Comparison of ENCODE assay signal across 12 mouse cellular contexts in genomic region chr7:80446221-80446878, GRCm38 (mm10). TPM values are rescaled to one million over a fixed set of nuclear protein-coding genes. Genes with fewer than 3 reads are reported as not detected.
DNase-seq lines count a peak whose midpoint lies in the region; ATAC-seq lines count a peak whose summit lies in the region.
"Had no signal": no experiment of that assay in that cellular context is flagged by ENCODE, and none has a peak within 500 bp of the region (broad histone marks: within the 10 kb centered on the region; RNA-seq: fewer than 3 reads in every experiment).

No protein-coding gene starts in this region.

- no peak overlapping the region for H3K4me3 ChIP-seq in heart, embryonic 12.5 days
- H3K4me3 ChIP-seq in limb, embryonic 10.5 days, result no peak overlapping the region
- H3K4me3 ChIP-seq in hindbrain, embryonic 14.5 days (replicated peaks; ENCODE audit: low read length), result no peak overlapping the region
- H3K4me3 ChIP-seq: hindbrain, embryonic 15.5 days; midbrain, embryonic 10.5 days had no signal

- intact Hi-C loops in heart, postnatal 36 days (cut with DNase I), result no loop called here

- H3K27ac ChIP-seq in heart, embryonic 12.5 days (ENCODE audit: poor library complexity, severe bottlenecking), result peak overlapping the region; percentile 96
- H3K27ac ChIP-seq in limb, embryonic 10.5 days, result peak overlapping the region; percentile 84
- no peak overlapping the region for H3K27ac ChIP-seq in hindbrain, embryonic 14.5 days
- H3K27ac ChIP-seq: hindbrain, embryonic 15.5 days; midbrain, embryonic 10.5 days had no signal

- peaks cover 77% of the 10 kb centered on the region for H3K4me1 ChIP-seq in heart, embryonic 12.5 days (replicated peaks)
- peaks cover 56% of the 10 kb centered on the region for H3K4me1 ChIP-seq in limb, embryonic 10.5 days
- H3K4me1 ChIP-seq in hindbrain, embryonic 14.5 days (replicated peaks; ENCODE audit: control insufficient read depth, insufficient read depth, low read length), result no peaks in the 10 kb centered on the region

- no peak for ATAC-seq in heart, embryonic 12.5 days (ENCODE audit: insufficient number of reproducible peaks, low FRiP score)
- ATAC-seq in hindbrain, embryonic 14.5 days (ENCODE audit: low FRiP score), result no peak
- ATAC-seq: forebrain, embryonic 14.5 days had no signal

- H3K27me3 ChIP-seq in heart, embryonic 12.5 days (replicated peaks), result no peaks in the 10 kb centered on the region
- H3K27me3 ChIP-seq in limb, embryonic 10.5 days (ENCODE audit: low read depth, poor library complexity, severe bottlenecking), result no peaks in the 10 kb centered on the region
- H3K27me3 ChIP-seq in hindbrain, embryonic 14.5 days (ENCODE audit: control insufficient read depth, insufficient read depth, low read length), result no peaks in the 10 kb centered on the region
- H3K27me3 ChIP-seq: hindbrain, embryonic 15.5 days had no signal

- 29% methylated on average over 7 of the region's 7 CpGs for WGBS in heart, embryonic 12.5 days
- WGBS in limb, embryonic 10.5 days, result 60% methylated on average over 7 of the region's 7 CpGs
- WGBS in hindbrain, embryonic 14.5 days, result 89% methylated on average over 7 of the region's 7 CpGs

- peak overlapping the region; percentile 21; the same call in 1 of the 2 replicates for H3K9ac ChIP-seq in heart, embryonic 12.5 days
- no peak overlapping the region for H3K9ac ChIP-seq in hindbrain, embryonic 14.5 days
- H3K9ac ChIP-seq: hindbrain, embryonic 15.5 days had no signal

- H3K9me3 ChIP-seq in heart, embryonic 12.5 days (replicated peaks), result no peaks in the 10 kb centered on the region
- H3K9me3 ChIP-seq in limb, embryonic 10.5 days (replicated peaks), result no peaks in the 10 kb centered on the region
- no peaks in the 10 kb centered on the region for H3K9me3 ChIP-seq in hindbrain, embryonic 14.5 days (ENCODE audit: control insufficient read depth, low read length)
- H3K9me3 ChIP-seq: hindbrain, embryonic 15.5 days; midbrain, embryonic 10.5 days had no signal

- H3K4me2 ChIP-seq in heart, embryonic 12.5 days, result peak overlapping the region; percentile 29
- no peak overlapping the region for H3K4me2 ChIP-seq in hindbrain, embryonic 14.5 days (replicated peaks)
- H3K4me2 ChIP-seq: hindbrain, embryonic 15.5 days had no signal

- no peak for DNase-seq in heart, postnatal 36 days
- peak; percentile 21 for DNase-seq in thymus, postnatal 14 days
- DNase-seq in thymus, postnatal 25 days, result no peak
- peak; percentile 45 for DNase-seq in limb, embryonic 10.5 days (ENCODE audit: low spot score)
- DNase-seq in yolk sac, embryonic 10.5 days (ENCODE audit: low spot score), result peak; percentile 22
- no peak for DNase-seq in gastrocnemius, postnatal 10 days
- no peak for DNase-seq in hindbrain, embryonic 14.5 days (ENCODE audit: low spot score)
- DNase-seq: adrenal gland, adult 8-10 months had no signal

- no peaks in the 10 kb centered on the region for H3K36me3 ChIP-seq in heart, embryonic 12.5 days
- peaks cover 4% of the 10 kb centered on the region for H3K36me3 ChIP-seq in limb, embryonic 10.5 days
- no peaks in the 10 kb centered on the region for H3K36me3 ChIP-seq in hindbrain, embryonic 14.5 days (replicated peaks; ENCODE audit: control insufficient read depth, insufficient read depth)
- H3K36me3 ChIP-seq: hindbrain, embryonic 15.5 days had no signal

RNA-seq across cellular contexts. Expression of gene Furin, which starts 41.1 kb away (rescaled TPM):
- 24.5 and 25.9 TPM in 2 replicates for polyA plus RNA-seq in heart, embryonic 12.5 days (2016; fragmentation: Nextera tagmentation; extraction: Ambion mirVana)
- total RNA-seq in heart, postnatal 36 days (2021), result 100 to 1,000 TPM; 111 to 120 TPM
- 8.8 and 9.4 TPM in 2 replicates for polyA plus RNA-seq in limb, embryonic 10.5 days (2016; fragmentation: Nextera tagmentation; extraction: Ambion mirVana)
- 10 to 100 TPM; 63.1 to 68.1 TPM for total RNA-seq in gastrocnemius, postnatal 10 days (2021)
- 6.0 and 6.7 TPM in 2 replicates for polyA plus RNA-seq in hindbrain, embryonic 14.5 days (2014; fragmentation: Nextera tagmentation; extraction: Ambion mirVana)

RNA-seq across cellular contexts. Expression of gene Fes, which starts 58.6 kb away (rescaled TPM):
- polyA plus RNA-seq in heart, embryonic 12.5 days (2016; fragmentation: Nextera tagmentation; extraction: Ambion mirVana), result 10.2 and 11.4 TPM in 2 replicates
- 10 to 100 TPM in 1 of 2 experiments, 1 to 10 TPM in 1; 6.9 to 16.0 TPM for total RNA-seq in heart, postnatal 36 days (2021)
- polyA plus RNA-seq in limb, embryonic 10.5 days (2016; fragmentation: Nextera tagmentation; extraction: Ambion mirVana), result 7.6 and 13.2 TPM in 2 replicates
- total RNA-seq in gastrocnemius, postnatal 10 days (2021), result 10 to 100 TPM in 1 of 2 experiments, 1 to 10 TPM in 1; 9.4 to 12.1 TPM
- 3.8 and 4.6 TPM in 2 replicates for polyA plus RNA-seq in hindbrain, embryonic 14.5 days (2014; fragmentation: Nextera tagmentation; extraction: Ambion mirVana)

Comparison
In these comparisons a context has a peak if more than half of its experiments do, and no peak if none do; other contexts are left out.
1. DNase-seq: peak in thymus, postnatal 14 days (single experiment), limb, embryonic 10.5 days (single experiment) and yolk sac, embryonic 10.5 days (single experiment); none in heart, postnatal 36 days (0 of 2), thymus, postnatal 25 days (single experiment), gastrocnemius, postnatal 10 days (single experiment) and hindbrain, embryonic 14.5 days (single experiment).